Mouse (Mus musculus) olfactory bulb, adult 2 months (tissue): Measurements from ENCODE around the gene Timm10. TPM values are rescaled to one million over a fixed set of nuclear protein-coding genes. Genes with fewer than 3 reads are reported as not detected.

Experiments used
- H3K27ac ChIP-seq: fragments of 200-500 bp; 2 replicates; pipeline ENCODE4 v1.5.1; 2012; ENCODE audit warnings: low read depth, low read length; ENCODE audit not compliant: insufficient read depth
- H3K4me1 ChIP-seq: fragments of 200-500 bp; 2 replicates; pipeline ENCODE4 v1.6.1; 2012; ENCODE audit warnings: low read length; ENCODE audit not compliant: control insufficient read depth, insufficient read depth
- H3K4me3 ChIP-seq: fragments of 200-500 bp; 2 replicates; pipeline ENCODE4 v1.5.1; 2012; ENCODE audit warnings: mild to moderate bottlenecking, low read depth, low read length, moderate library complexity; ENCODE audit not compliant: insufficient read depth
- CTCF ChIP-seq: fragments of 200-500 bp; IDR thresholded peaks from 2 replicates; pipeline ENCODE4 v1.5.1; 2012; ENCODE audit warnings: low read depth, mild to moderate bottlenecking, low read length, moderate library complexity; ENCODE audit not compliant: insufficient read depth
- POLR2A ChIP-seq: fragments of 200-500 bp; IDR thresholded peaks from 2 replicates; pipeline ENCODE4 v1.6.1; 2012; ENCODE audit warnings: mild to moderate bottlenecking, low read depth, low read length, moderate library complexity; ENCODE audit not compliant: insufficient read depth
- WGBS: fragments of 180-500 bp; shearing (Covaris S2); methylation state at CpG from one replicate; pipeline ENCODE4 v1.1.7; 2018; 5-methylcytosine and 5-hydroxymethylcytosine counted together
- polyA plus RNA-seq: library from polyadenylated mRNA; stranded (reverse); fragments of >200 nt; gene quantifications from 2 replicates; pipeline ENCODE4 v1.2.4, GENCODE M21; 2012; ENCODE audit warnings: low replicate concordance; ENCODE audit not compliant: missing spikeins, insufficient read depth, insufficient read length

Gene Timm10
- not detected in 2 replicates for polyA plus RNA-seq

GRCm38 (mm10) chr2:84826488-84827282 lies at the start of gene Timm10:
TSS of gene Timm10 (plus strand) at chr2:84826997.
- WGBS: under 1% methylated on average over 34 of the region's 34 CpGs

GRCm38 (mm10) chr2:84777706-84778105 lies 49.1 kb upstream of the Timm10 start:
- no peak overlapping the region for H3K4me3 ChIP-seq
- 64% methylated on average over 3 of the region's 3 CpGs for WGBS
- no peak for TF ChIP-seq POLR2A
- TF ChIP-seq CTCF: no peak
- peaks cover 10% of the 10 kb centered on the region for H3K4me1 ChIP-seq
- no peak overlapping the region for H3K27ac ChIP-seq

More at GRCm38 (mm10) chr2:84826488-84827282, at the start of gene Timm10:
- TF ChIP-seq POLR2A (peak; percentile 43; the same call in 1 of the 2 replicates), CTCF (no peak)
- H3K27ac ChIP-seq: 0 out of 2 replicates have a peak within 1 kb of the TSS, but pooled peaks have one; percentile 11
- peak within 1 kb of the TSS; percentile 92 for H3K4me3 ChIP-seq
- H3K4me1 ChIP-seq: peaks cover 4% of the 10 kb centered on the region; the same call in 1 of the 2 replicates

GRCm38 (mm10) chr2:84779210-84779609 lies 47.6 kb upstream of the Timm10 start:
- Histone ChIP-seq H3K4me1 (peaks cover 7% of the 10 kb centered on the region), H3K4me3 (no peak overlapping the region), H3K27ac (no peak overlapping the region)
- TF ChIP-seq CTCF: no peak
- 55% methylated on average over 6 of the region's 6 CpGs for WGBS

- WGBS: 96% methylated on average over 1 of the region's 1 CpGs
- H3K4me3 ChIP-seq: no peak overlapping the region
- no peak for TF ChIP-seq CTCF
- TF ChIP-seq POLR2A: no peak
- no peaks in the 10 kb centered on the region for H3K4me1 ChIP-seq
- no peak overlapping the region for H3K27ac ChIP-seq
Observed at GRCm38 (mm10) chr2:84783315-84783714, 43.5 kb upstream of the Timm10 start.

- TF ChIP-seq POLR2A (no peak), CTCF (no peak)
- 48% methylated on average over 3 of the region's 3 CpGs for WGBS
- Histone ChIP-seq H3K4me1 (no peaks in the 10 kb centered on the region), H3K27ac (no peak overlapping the region), H3K4me3 (no peak overlapping the region)
Observed at GRCm38 (mm10) chr2:84783840-84784566, 42.8 kb upstream of the Timm10 start.

GRCm38 (mm10) chr2:84788316-84788715 lies 38.5 kb upstream of the Timm10 start:
- no peak for TF ChIP-seq CTCF
- no peak for TF ChIP-seq POLR2A
- 77% methylated on average over 3 of the region's 3 CpGs for WGBS
- H3K27ac ChIP-seq: no peak overlapping the region

GRCm38 (mm10) chr2:84790418-84790817 lies 36.4 kb upstream of the Timm10 start:
- TF ChIP-seq POLR2A (no peak), CTCF (no peak)
- no peak overlapping the region for H3K4me3 ChIP-seq
- no peaks in the 10 kb centered on the region for H3K4me1 ChIP-seq
- no peak overlapping the region for H3K27ac ChIP-seq
- WGBS: 68% methylated on average over 9 of the region's 9 CpGs

More at GRCm38 (mm10) chr2:84788316-84788715, 38.5 kb upstream of the Timm10 start:
- no peak overlapping the region for H3K4me3 ChIP-seq
- H3K4me1 ChIP-seq: no peaks in the 10 kb centered on the region

- H3K4me1 ChIP-seq: no peaks in the 10 kb centered on the region
- WGBS: 76% methylated on average over 3 of the region's 3 CpGs
- TF ChIP-seq CTCF: no peak
- no peak for TF ChIP-seq POLR2A
- no peak overlapping the region for H3K27ac ChIP-seq
- no peak overlapping the region for H3K4me3 ChIP-seq
Observed at GRCm38 (mm10) chr2:84792516-84792915, 34.3 kb upstream of the Timm10 start.

- Histone ChIP-seq H3K4me3 (no peak overlapping the region), H3K27ac (no peak overlapping the region), H3K4me1 (peaks cover under 1% of the 10 kb centered on the region; the same call in 1 of the 2 replicates)
- WGBS: 94% methylated on average over 3 of the region's 3 CpGs
- TF ChIP-seq POLR2A: no peak
- no peak for TF ChIP-seq CTCF
Observed at GRCm38 (mm10) chr2:84793154-84793553, 33.6 kb upstream of the Timm10 start.
